Mouse (Mus musculus) lung, postnatal 10 days (tissue): ENCODE data around the gene Tbc1d8.

Experiments
- DNase-seq: peaks from one replicate; pipeline ENCODE4 v3.0.0; 2021

Gene Tbc1d8

GRCm38 (mm10) chr1:39391652-39392051 is 86.9 kb downstream of the Tbc1d8 start:
- DNase-seq, result no peak

- DNase-seq, result no peak
These were observed 89.2 kb downstream of the Tbc1d8 start for GRCm38 (mm10) chr1:39389338-39389737.

GRCm38 (mm10) chr1:39388163-39388562 is 90.4 kb downstream of the Tbc1d8 start:
- no peak for DNase-seq

DNA sequence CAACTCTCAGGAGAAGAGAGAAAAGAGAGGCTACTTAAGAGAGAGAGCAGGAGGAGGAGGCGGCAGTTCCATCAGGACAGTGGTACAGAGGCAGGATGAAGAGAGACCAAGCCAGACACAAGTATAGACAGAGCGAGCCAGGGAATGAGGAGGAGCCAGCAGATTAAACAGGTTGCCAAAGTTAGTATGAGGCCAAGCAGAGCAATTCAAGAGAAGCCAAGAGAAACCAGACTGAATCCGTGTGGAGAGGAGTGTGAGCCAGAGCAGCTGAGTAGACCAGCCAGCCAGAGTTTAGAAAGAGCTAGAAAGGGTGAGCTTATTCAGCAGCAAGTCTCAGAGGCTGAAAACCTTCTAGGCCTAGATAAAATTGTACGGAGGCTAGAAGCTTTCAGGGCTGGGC is 91.1 kb downstream of the Tbc1d8 start:
- no peak for DNase-seq

GRCm38 (mm10) chr1:39386456-39386855 is 92.1 kb downstream of the Tbc1d8 start:
- DNase-seq, result no peak

- DNase-seq, result no peak
These were observed 93.6 kb downstream of the Tbc1d8 start for GRCm38 (mm10) chr1:39384914-39385313.

GRCm38 (mm10) chr1:39381017-39381416 is 97.5 kb downstream of the Tbc1d8 start:
- DNase-seq, result no peak

DNA sequence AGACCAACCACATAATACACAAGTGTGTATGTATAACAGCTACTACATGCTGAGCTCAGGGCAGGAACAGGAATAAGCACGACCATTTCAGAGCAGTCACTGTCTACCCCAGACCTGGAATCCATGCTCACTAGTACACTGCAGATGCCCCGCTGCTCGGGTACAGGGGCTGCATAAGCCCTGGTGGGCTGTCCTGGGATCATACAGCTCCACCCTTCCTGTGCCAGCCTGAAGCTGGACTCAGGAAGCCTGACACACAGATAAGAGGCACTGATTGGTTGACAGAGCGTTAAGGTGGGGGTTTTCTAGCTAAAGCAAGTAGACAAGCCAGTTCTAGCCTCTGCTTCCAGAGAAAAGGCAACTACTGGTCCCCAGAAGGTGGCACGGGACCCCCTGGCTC is 99.5 kb downstream of the Tbc1d8 start:
- DNase-seq, result peak; percentile 40

GRCm38 (mm10) chr1:39378540-39378939 is 100.0 kb downstream of the Tbc1d8 start:
- DNase-seq, result no peak

- no peak for DNase-seq
These were observed 101.8 kb downstream of the Tbc1d8 start for GRCm38 (mm10) chr1:39376726-39377240.

GRCm38 (mm10) chr1:39376121-39376520 is 102.4 kb downstream of the Tbc1d8 start:
- no peak for DNase-seq

DNA sequence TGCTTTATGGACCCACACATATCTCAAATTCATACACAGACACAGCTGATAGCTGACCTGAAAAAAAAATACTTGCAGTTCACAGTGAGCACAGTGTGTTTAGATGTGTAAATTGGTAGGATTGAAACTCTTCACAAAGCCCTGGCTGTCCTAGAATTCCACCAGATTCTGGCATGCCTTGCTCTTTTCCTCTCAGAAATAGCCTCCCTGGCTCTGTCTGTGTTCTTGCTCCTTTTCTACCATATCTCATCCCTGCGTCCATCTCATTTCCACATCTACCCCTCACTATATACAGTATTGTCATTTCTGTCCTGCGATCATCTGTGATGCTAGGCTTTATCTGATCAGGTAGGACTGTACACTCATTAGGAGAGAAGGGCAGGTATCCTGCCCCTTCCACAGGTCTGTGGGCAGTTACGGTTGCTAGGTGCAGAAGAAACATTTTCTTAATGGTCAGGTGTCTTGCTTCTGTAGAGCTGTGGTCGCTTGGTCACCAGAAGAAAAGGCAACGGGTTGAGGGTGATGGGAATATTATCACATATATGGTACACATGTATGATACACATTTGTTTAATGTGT is 104.2 kb downstream of the Tbc1d8 start:
- no peak for DNase-seq

GRCm38 (mm10) chr1:39373378-39373777 is 105.2 kb downstream of the Tbc1d8 start:
- DNase-seq, result no peak

GRCm38 (mm10) chr1:39372220-39372843 is 106.2 kb downstream of the Tbc1d8 start:
- DNase-seq, result no peak

DNA sequence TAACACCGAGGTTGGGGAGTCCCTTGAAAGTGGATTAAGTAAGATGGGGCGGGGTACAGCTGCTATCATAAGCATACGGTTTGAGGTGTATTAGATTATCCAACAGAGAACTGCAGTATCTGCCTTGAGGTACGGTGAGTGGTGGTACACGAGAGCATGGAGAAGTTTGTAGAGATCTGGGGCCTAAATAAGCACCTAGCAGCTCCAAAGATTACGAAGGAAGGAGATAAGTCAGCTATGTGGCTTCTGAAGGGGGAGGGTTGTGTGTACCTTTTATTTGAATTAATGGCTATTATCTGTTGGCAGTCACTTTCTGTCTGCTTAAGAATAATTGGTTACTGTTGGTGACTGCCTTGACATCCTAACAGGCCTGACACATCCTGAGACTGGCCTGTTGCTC is 108.1 kb downstream of the Tbc1d8 start:
- DNase-seq, result no peak

DNA sequence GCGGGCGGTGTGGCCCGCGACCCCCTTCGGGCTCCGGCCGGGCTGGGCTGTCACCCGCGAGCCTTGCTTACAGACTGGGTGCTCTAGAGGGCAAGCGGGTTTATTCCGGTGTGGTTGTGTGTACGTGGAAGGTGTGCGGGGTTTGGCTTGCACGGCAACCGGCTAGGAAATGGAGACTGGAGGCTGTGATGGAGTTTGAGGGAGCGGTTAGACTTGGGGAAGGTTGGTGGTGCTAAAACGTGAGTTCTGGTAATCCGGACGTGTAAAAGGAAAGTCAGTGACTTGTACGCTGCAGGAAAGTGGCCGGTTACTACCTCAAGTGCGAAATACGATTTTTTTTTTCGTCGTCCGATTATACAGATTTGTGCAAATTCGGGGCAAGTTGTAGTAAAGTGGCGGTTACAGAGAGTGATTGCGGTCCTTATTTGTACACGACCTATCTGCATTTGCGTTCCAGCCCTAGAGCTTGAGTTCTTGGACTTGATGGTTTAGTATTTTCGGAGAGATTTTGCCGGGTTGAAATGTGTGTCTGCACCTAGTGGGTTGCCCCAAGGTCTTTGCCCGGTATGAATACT is 110.2 kb downstream of the Tbc1d8 start:
- peak; percentile 36 for DNase-seq

DNA sequence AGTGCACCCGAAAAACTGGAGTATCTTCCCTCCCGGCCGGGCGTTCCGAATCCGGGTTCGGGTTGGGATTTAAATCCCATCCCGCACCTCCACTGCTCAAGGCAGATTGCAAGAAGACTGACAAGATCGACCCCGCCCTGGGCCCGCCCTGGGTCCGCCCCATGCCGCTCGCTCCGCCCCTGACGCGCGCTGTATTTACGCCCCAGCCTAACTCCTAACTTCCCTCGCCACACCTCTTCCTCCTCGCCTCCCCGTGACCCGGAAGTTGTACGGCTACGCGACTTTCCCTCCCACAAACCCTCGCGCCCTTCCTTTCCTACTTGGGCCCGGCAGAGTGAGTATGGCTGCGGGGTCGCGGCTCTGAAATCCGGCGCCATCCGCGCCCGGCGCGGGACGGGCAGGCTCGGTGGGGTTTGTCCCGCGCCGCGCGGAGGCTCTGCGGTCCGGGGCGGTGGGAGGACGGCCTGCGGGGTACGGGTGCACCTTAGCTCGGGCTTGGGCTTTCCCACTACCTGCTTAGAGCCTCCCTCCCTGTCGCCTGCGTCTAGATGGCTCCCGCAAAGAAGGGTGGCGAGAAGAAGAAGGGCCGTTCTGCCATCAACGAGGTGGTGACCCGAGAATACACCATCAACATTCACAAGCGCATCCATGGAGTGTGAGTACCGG is 110.8 kb downstream of the Tbc1d8 start, which contains the start of gene Rpl31:
TSS of gene Rpl31 (plus strand) at position 242 of the 666 bp plus-strand sequence.
- peak; percentile 99 for DNase-seq

GRCm38 (mm10) chr1:39367045-39367444 is 111.5 kb downstream of the Tbc1d8 start:
- DNase-seq, result peak; percentile 27

DNA sequence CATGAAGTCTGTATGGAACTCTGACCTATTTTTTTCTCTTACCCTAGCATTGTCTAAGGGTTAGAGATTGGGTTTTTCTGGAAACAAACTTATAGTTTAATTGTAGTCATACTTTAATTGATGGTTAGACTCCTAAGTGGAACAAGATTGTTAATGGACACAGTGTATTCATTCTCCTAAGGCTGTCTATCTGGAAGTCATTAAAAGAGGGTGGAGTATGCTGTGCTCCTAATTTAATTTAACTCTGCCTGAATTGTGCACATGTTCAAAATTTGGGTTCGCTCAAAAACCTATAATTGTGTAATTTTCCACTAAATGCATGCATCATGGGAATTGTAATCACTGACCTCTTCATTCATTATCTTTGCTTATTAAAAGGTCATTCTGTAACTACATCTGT is 113.0 kb downstream of the Tbc1d8 start:
- DNase-seq, result no peak

- no peak for DNase-seq
These were observed 116.1 kb downstream of the Tbc1d8 start for GRCm38 (mm10) chr1:39362515-39362893.

DNA sequence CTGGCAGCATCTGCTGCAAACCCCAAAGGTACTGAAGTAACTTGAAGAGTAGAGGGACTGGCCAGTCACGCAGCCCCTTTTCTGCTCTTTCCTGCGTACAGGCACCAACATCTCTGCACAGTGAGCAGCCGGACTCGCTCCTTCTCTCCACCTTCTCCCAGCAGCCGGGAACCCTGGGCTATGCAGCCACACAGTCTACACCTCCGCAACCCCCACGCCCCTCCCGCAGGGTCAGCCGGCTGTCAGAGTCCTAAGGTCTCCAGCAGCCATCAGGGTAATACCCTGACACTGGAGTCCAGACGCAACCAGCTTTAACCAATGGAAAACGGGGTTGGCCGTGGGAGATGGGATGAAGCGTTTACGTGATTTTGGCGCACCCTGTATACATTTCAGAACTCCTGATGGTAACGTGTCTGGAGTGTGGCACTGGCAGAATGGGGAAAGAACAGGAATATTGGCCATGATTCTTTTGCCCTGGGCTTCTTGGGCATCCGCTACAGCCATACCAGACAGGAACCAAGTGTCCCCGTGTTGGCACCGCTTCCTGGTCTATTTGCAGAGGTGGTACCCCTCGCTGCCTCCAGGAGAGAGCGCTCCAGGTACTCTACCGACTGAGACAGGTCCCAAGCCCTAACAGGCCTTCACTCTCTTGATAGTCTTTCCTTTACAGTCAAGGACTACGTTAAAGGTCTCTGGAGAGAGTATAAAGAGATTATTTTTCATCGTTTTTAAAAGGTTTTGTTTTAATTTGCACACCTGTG is 116.6 kb downstream of the Tbc1d8 start:
- DNase-seq, result no peak

DNA sequence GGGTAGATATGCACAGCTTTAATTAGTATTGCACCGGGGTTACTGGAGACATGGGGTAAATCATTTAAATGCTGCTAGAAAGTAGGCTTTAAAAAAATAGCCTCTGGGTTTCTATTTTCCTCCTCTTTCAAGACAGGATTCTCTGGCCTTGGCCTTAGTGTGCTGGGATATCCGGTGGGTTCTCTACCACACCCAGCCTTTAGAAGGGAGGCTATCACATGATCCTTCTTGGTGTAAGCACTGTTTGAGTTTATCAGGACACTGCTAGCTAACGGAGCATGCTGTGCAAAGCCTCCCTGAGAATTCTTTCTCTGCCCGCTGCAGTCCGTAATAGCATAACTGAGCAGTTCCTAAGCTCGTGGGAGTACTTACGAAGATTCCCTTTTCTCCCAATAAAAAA is 129.1 kb downstream of the Tbc1d8 start:
- DNase-seq, result no peak

GRCm38 (mm10) chr1:39349001-39349400 is 129.6 kb downstream of the Tbc1d8 start:
- DNase-seq, result peak; percentile 59
